Mouse (Mus musculus): ENCODE measurements around the gene Mettl16.
A peak's percentile ranks its signal among the peaks of the same experiment; 100 is the strongest.

The Mettl16 gene

DNA sequence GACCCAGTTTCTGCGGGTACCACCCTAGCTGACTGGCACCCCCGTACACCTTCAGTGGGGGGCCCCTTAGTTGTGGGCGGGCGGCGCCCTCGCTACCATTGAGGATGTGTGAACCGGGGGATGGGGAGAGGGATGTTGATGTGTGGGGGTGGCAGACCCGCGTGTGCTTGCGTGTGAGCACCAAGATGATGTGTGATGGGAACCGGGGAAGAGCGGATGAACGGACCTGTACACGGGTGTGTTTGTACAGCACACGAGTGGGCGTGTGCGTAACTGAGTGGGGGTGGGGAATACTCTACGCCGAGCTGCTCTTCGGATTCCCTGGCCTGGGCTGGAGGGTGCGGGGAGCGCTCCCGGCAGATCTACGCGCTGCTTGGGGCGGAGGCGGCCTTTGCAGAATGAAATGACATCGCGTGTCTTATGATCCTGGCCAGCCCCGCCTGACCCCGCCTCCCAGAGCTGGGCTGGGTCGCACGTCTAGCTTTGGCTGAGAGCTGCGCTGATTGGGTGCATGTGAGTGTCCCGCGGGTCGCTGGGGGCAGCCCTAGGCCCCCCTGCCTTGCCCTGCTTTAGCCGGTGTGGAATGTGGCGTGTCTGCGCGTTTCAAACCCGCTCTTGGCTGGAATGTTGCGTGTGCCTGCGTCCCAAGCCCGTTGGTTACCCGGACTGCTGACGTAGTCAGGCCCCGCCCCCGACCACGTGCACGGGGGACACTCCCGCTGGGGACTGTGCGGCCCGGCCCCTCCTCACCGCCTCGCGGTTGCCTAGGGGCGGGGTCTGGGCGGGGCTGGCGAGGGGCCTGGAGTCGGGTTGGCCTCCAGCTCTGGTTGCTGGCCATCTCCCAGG lies 61.2 kb downstream of the Mettl16 start:
- DNase-seq (ENCODE audit: low spot score), result peak; percentile 99

DNA sequence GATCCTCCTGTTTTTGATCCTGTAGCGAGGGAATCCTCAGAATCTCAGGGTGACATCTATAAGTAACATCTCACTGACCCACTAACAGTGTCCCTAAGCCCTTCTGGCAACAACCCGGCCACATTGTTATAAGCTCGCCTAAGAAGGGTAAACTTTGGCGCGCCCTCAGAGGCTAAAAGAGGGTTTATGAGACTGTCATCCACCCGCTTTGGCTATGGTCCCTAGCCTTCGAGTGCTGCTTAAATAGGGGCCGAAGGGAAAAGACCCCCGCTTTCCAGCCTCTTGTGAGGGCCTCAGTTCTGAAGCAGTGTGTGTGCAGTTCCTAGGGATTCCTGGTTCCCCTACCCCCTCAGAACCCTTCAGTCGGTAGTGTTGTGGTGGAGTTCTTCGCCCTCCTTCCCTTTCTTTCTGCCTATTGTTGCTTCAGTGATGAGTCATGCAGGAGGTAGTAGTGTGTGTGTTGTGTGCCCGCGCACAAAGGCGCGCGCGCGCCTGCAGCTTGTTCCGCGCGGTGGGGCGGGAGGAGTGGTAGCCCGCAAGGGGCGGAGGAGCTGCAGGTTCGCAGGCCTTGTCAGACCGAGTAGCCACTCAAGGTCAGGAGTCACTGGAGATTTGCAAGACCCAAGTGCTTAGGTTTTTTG lies 62.0 kb downstream of the Mettl16 start:
- peak; percentile 62 for DNase-seq (ENCODE audit: low spot score)

DNA sequence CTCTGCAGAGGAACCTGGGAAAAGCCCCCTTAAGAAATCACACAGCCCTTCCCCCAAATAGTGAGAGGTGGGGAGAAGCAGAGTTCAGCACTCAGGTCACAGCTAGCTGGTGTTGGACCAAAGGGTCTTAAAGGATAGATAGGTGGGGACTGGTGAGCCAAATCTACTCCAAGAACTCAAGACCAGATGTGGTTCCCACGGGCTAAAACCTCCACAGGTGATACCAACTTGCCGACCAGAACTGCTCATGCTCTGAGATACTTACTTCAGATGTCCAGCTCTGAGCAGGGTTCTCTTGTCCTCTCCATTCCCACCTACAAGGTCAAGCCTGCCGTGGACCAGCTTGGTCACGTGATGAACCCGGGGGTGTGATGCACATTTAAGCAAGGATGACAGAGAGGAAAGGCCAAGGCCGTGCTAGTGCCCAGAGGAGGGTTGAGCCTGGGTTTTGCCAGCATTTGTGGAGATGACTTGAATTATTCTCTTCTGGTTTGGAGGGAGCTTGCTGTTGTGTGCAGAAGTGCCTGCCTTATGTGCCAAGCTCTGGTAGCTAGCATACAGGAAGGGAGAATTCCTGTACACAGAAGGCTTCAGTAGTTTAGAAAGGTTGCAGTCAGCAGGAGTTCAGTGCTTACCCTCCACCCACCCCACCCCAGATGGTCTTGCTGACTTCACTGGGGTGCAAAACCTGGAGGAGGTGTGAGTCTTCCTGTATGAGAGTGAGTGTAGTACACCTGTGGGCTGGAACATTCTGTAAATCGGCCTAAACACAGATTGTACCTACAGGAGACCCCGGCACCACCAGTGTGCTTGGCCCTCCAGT lies 63.1 kb downstream of the Mettl16 start:
- peak; percentile 10 for DNase-seq (ENCODE audit: low spot score)

DNA sequence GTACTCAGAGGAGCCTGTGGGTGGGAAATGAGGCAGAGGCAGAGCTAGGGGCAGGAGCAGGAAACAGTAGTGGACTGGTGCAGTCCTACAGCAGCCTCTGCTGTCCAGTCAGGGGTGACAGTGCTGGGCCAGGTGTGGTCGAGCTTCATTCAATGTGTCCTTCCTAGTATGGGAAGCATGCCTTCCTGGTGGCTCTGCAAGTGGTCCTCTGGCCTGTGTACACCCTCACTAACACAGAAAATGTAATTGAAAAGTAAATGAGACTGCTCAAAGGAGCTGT lies 63.7 kb downstream of the Mettl16 start:
- DNase-seq (ENCODE audit: low spot score), result no peak

DNA sequence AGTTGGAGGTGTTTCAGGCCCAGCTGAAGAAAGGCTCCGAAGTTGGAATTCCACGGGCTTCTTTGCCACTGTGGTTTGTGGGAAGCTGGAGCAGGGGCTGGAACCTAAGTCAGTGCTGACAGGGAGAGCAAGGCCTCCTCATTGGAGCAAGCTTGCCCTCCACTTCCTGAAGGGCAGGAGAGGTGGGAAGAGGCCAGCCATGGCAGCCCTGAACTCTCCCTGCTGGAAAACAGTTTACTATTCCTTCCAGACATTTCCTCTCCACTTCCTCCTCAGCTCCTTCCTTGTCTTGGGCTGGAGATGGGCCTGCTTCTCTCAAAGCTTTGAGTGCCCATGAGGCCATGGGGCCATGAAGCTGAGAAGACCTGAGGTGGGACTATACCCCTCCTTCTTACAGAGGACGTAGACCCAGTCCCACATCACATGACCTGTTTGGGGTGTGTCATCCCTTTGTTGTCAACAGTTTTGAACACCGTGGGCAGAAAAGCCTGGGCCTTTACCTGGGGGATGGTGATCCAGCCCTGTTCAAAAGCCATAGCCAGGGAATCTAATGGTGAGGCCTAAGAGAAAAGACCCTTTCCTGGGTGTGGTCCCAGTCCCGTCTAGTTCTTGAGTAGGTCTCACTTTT lies 64.1 kb downstream of the Mettl16 start:
- DNase-seq (ENCODE audit: low spot score), result no peak

DNA sequence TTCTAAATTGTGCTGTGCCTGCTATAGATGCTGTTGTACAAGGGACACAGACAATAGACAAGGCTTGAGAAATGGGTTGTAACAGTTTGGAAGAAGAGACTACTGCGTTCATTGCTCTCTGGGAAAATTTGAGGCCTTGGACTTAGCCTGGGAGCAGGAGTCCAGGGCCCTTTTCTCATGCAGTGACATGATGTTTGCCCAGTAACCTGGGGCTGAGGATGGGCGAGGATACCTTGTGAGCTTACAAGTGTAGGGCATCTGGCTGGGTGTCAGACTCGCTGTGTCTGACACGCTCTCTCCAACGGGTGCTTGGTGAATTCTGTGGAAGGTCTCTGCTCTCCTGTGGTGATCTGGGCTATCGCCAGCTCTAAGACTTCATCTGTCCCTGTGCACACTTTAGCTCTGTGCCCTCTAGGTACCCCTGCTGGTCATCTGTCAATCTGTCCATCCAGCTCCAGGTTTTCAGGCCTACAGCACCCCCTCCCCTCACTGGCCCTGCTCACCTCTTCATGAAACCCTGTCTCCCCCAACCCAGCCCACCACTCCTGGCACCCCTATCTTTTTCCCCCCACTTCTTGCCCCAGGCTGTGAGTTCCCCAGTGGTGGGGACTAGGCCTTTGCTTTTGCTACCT lies 65.1 kb downstream of the Mettl16 start:
- DNase-seq (ENCODE audit: low spot score), result no peak

DNA sequence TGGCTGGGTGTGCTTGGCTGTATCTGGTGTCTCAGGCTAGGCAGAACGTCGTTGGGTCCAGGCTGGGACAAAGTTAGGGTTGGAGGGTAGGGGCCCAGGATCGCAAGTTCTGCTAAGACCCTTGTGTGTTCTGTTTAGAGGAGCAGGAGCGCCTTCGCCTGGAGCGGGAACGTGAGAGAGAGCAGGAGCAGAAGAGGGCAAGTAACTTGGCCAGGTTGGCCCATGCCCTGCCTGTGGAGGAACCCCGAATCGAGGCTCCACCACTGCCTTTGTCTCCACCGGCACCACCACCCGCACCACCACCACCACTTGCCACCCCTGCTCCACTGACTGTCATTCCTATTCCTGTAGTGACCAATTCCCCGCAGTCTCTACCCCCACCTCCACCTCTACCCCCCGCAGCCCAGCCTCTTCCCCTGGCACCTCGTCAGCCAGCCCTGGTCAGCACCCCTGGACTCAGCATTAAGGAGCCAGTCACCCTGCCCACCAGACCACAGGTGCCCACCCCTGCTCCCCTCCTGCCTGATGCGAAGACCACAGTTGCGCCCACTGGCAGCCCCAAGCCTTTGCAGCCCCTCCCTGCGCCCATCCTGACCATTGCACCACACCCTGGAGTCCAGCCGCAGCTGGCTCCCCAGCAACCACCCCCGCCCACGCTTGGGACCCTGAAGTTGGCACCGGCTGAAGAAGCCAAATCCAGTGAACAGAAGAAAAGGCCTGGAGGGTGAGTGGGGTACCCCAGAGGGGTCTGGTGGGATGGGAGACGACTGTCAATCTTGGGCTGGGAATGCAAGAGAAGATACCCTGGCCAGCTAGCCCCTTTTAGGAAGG lies 65.8 kb downstream of the Mettl16 start:
- no peak for DNase-seq (ENCODE audit: low spot score)

DNA sequence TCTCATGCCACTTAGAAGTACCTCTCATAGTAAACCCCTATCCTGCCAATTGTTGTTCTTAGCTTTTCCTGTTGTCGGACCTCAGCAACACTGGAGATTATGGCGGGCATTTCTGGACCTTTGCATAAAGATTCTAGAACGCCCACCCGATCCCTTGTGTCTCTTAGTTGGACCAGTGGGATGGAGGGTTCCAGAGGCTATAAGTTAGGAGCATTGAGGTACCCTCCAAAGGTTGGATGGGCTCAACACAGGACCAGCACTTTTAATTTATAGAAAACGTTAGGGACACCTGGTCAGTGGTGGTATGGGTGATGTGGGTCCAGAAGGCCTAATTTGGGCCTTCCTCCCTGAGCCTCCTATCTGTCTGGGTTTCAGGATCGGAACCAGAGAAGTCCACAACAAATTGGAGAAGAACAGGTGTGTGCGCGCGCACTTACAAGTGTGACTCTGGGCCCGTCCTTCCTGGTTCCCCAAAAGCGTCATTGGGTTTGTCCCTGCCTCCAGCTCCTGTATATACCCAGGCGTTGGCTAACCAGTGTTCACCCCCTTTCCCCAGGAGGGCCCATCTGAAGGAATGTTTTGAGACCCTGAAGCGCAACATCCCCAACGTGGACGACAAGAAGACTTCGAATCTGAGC lies 66.5 kb downstream of the Mettl16 start:
- DNase-seq (ENCODE audit: low spot score), result no peak

DNA sequence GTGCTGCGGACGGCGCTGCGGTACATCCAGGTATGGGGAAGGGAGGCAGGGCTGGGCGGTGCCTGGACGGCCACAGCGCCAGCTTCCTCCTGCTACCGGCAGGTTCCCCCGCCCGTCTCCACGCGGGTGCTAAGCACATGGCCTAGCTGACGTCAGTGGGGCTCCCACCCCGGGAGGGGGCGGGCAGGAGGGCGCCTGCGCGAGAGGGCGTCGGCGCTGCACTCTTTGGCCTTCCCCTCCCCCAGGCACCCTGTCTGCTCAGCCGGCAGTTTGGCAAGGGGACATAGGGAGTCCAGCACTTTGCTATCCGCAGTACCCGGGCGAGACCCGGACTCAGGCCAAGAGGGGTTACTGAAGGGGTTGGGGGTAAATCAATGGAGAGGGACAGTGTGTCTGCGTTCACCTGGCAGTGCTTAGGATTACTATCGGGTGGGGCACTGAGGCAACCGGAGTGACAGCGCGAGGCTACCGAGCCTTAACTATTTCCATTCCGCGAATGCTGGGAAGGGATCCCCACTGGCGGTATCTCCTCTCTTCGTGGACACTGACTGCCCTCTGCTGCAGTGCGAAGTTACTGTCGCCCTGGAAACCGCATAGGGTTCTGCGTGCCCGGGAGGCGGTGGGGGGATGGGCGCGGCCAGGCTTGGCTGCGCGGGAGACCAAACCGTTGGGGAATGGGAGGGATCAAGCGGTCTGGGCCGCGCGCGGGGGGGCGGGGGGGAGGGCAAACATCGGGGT lies 67.2 kb downstream of the Mettl16 start:
- peak; percentile 92 for DNase-seq (ENCODE audit: low spot score)

DNA sequence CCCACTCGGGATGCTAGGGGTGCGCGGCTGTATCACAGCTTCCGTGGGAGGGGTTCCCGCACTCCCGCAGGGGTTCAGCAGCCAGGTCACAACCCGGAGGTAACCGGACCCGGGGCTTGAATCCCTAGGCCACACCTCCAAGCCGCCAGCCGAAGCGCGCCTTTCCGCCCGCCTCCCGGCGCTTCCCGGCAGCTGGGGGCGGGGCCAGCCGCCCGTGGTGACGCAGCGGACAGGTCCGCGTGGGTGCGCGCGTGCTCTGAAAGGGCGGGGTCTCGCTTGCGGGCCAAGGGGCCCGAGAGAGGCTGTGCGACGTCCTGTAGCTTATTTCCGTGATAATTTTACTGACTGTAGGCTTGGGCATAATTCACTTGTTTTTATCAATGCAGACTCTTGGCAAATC lies 67.8 kb downstream of the Mettl16 start:
- peak; percentile 93 for DNase-seq (ENCODE audit: low spot score)

DNA sequence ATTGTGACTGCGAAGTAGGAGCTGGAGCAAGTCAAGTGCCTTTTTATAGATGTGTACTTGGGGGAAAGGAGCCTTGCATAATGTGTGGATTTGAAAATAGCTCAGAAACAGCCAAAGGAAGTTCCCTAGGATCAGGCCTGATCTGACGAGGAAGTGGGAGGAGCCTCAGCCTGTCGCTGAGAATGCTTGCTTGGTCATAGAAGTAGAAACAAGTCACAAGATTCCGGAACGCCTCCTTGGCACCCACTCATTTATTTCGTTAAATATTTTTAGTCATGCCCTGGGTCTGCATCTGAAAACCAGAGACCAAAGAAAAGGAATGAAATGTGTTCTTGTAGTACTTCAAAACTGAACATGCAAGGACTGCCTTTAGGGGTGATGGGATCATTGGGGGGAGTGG lies 68.3 kb downstream of the Mettl16 start:
- DNase-seq (ENCODE audit: low spot score), result no peak

DNA sequence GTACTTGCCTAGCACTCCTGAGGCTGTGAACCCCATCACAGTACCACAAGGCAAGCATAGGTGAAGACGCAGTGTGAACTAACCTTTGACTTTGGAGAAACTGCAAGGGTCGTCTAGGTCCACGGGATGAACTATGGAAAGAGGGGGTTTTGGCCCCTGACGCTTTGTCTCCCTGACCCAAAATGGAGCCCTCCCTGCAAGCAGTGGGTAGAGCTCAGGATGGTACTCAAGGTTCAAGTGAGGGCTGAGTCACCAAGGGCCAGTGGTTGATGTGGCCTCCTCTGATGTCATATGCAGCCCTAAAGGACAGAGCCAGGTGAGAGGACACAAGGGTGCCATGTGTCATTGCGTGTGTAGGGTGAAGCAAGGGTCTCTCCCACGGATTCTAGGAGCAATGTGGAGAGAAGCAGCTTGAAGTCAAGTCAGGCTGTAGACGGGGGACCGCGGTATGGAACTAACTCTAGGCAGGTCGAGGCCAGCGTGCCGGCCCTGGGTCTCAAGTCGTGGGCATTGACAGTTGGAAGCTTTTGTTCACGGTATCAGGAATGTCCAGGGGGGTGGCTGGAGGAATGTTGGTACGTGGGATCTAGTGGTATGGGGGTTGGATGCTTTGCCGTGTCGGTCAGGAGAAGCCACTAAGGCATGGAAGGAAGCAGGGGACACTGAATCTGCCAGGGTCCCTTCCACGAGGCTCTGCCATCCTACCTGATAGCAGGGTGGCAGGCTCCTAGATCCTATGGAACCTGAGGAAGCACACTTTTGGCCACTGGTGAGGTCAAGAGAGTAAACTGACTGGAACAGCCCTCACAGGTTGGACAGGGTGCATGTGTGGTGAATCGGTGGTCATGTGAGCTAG lies 69.5 kb downstream of the Mettl16 start:
- DNase-seq (ENCODE audit: low spot score), result no peak

DNA sequence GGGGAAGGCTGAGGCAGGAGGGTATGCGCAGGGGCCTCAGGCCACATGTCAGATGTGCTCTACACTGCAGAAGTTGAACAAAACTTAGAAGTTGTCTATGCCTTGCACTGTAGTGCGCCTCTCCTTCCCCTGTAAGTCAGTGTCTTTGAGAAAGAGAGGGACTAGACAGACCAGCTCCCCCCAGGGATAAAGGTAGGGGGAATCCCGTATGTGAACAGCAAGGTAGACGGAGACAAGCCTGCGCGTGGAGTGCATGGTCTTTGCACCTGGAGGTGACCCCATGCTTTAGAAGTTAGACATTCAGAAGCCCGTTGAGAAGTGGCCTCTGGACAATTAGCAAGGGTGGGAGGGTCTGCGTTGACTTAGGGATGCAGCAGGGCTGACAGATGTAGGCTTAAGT lies 70.1 kb downstream of the Mettl16 start:
- no peak for DNase-seq (ENCODE audit: low spot score)

DNA sequence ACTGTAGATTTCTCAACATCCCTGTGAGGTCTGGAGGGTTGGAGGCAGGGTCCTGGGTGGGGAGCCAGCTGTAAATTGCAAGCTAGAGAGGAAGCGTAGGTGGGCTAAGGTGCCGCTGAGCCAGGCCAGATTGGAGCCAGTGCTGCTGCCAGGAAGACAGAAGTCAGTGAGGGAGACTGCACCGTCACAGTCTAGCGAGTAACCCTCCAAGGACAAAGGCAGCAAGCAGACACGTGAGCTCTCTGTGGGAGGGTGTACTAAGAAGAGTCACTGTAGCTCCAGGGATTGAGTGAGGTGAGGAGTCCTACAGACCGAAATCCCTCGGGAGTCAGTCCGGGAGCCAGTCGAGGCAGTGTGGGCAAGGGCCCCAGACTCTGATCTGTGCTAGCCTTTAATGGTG lies 70.7 kb downstream of the Mettl16 start:
- no peak for DNase-seq (ENCODE audit: low spot score)

DNA sequence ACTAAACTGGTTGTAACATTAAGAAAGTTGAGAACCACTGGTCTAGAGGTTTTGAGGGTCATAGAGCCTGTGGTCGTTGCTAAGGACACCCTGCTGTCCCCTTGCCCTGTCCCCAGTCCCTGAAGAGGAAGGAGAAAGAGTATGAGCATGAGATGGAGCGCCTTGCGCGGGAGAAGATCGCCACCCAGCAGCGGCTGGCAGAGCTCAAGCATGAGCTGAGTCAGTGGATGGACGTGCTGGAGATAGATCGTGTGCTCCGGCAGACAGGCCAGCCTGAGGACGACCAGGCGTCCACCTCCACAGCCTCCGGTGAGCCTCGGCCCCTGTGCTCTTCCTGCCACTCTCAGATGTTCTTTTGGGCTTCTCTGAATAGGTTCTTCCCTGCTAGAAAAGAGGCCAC lies 71.4 kb downstream of the Mettl16 start:
- no peak for DNase-seq (ENCODE audit: low spot score)

DNA sequence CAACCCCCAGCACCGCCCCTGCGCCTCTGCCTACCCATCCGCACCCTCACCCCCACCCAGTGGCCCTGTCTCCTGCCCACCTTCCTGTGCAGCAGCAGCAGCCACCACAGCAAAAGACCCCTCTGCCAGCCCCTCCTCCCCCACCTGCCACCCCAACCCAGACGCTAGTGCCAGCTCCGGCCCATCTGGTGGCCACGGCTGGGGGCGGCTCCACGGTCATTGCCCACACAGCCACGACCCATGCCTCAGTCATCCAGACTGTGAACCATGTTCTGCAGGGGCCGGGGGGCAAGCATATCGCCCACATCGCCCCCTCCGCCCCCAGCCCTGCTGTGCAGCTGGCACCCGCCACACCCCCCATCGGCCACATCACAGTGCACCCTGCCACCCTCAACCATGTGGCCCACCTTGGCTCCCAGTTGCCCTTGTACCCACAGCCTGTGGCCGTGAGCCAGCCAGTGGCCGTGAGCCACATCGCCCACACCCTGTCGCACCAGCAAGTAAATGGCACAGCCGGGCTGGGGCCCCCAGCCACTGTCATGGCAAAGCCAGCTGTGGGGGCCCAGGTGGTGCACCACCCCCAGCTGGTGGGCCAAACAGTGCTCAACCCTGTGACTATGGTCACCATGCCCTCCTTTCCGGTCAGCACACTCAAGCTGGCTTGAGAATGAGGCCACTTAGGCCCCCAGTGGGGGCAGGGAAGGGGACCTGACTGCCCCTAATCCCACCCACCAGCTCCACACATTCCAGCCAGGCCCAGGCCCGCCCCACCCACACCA lies 72.2 kb downstream of the Mettl16 start:
- no peak for DNase-seq (ENCODE audit: low spot score)

DNA sequence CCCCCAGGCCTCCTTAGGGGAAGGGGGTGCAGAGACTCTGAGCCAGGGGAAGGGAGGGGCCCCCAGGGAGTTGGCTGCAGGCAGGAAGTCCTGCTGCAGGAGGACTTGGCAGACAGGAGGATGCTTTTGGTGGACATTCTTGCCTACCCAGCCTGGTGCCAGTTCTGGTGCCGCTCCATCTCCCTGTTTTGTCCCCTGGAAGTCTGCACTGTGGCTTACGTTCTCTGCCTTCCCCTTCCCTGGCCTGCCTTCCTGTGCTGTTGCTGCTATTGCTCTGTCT lies 72.7 kb downstream of the Mettl16 start:
- no peak for DNase-seq (ENCODE audit: low spot score)

DNA sequence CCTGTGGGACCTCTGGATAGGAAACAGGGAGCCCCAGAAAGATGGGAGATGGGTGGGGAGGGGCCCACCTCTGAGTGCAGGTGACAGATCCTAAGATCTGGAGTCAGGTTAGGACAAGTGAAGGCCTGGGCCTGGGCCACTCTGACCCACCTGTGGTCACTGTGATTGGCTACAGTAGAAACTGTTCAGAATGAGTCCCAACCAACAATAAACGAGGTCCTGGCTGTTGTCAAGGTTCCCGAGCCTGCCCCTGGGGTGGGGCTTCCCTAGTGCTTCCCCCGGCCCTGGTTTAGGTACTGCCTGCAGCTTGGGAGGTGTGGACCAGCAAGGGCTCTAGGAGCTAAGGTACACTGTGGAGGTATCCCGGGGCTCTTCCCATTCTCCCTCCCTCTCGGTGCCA lies 73.1 kb downstream of the Mettl16 start:
- DNase-seq (ENCODE audit: low spot score), result no peak

DNA sequence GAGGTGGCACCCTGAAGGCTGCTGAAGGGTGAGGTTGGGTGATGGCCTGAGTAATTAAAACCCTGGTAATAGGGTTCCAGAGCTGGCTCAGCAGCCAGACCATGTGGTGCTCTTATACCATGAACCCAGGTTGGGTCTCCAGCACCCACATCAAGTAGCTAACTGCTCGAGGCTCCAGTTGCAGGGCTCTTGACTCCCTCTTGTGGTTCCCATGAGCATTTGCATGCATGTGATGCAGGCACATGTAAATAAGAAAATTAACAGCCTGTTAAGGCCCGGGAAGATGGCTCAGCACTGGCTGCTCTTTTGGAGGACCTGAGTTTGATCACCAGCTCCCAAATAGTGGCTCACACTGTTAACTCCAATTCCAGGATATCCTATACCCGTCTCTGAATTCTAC lies 75.2 kb downstream of the Mettl16 start:
- no peak for DNase-seq (ENCODE audit: low spot score)

All from ovary, postnatal 36 days (tissue).